Mouse (Mus musculus): ENCODE results near the gene Arhgef18. TPM values are rescaled to one million over a fixed set of nuclear protein-coding genes. Genes with fewer than 3 reads are reported as not detected.

Arhgef18 gene
- total RNA-seq, 2 experiments from 2014 or later = 8.4 to 10.5 TPM

GRCm38 (mm10) chr8:3450670-3451069 lies 57.9 kb downstream of the Arhgef18 start:
- peak; percentile 32 for DNase-seq (ENCODE audit: low spot score)

GRCm38 (mm10) chr8:3451992-3452391 lies 59.2 kb downstream of the Arhgef18 start:
- DNase-seq (ENCODE audit: low spot score) = no peak

GRCm38 (mm10) chr8:3463248-3463647 lies 70.4 kb downstream of the Arhgef18 start:
- no peak for DNase-seq (ENCODE audit: low spot score)

- DNase-seq (ENCODE audit: low spot score) = no peak
These were observed 71.5 kb downstream of the Arhgef18 start for GRCm38 (mm10) chr8:3464309-3464708.

- peak; percentile 97 for DNase-seq (ENCODE audit: low spot score)
These were observed 74.4 kb downstream of the Arhgef18 start, which contains the start of gene Pex11g for GRCm38 (mm10) chr8:3467006-3467885. Gene Pex11g, minus strand, starts transcription at chr8:3467680.

- no peak for DNase-seq (ENCODE audit: low spot score)
These were observed 75.2 kb downstream of the Arhgef18 start for GRCm38 (mm10) chr8:3467886-3468545.

- DNase-seq (ENCODE audit: low spot score) = no peak
These were observed 76.0 kb downstream of the Arhgef18 start for GRCm38 (mm10) chr8:3468838-3469237.

GRCm38 (mm10) chr8:3470562-3470961 lies 77.8 kb downstream of the Arhgef18 start, which contains the start of gene Tex45:
Gene Tex45, plus strand, starts transcription at chr8:3470862.
- no peak for DNase-seq (ENCODE audit: low spot score)

GRCm38 (mm10) chr8:3475715-3476429 lies 83.1 kb downstream of the Arhgef18 start:
- no peak for DNase-seq (ENCODE audit: low spot score)

GRCm38 (mm10) chr8:3480221-3480785 lies 87.5 kb downstream of the Arhgef18 start:
- no peak for DNase-seq (ENCODE audit: low spot score)

- DNase-seq (ENCODE audit: low spot score) = no peak
These were observed 88.8 kb downstream of the Arhgef18 start for GRCm38 (mm10) chr8:3481605-3482004.

GRCm38 (mm10) chr8:3482240-3482740 lies 89.5 kb downstream of the Arhgef18 start:
- no peak for DNase-seq (ENCODE audit: low spot score)

- no peak for DNase-seq (ENCODE audit: low spot score)
These were observed 90.7 kb downstream of the Arhgef18 start for GRCm38 (mm10) chr8:3483546-3483945.

GRCm38 (mm10) chr8:3485192-3485591 lies 92.4 kb downstream of the Arhgef18 start:
- DNase-seq (ENCODE audit: low spot score) = no peak

- peak; percentile 69 for DNase-seq (ENCODE audit: low spot score)
These were observed 100.4 kb downstream of the Arhgef18 start, which contains the start of gene Zfp358 for GRCm38 (mm10) chr8:3492901-3493844. Gene Zfp358, plus strand, starts transcription at chr8:3493138.

- no peak for DNase-seq (ENCODE audit: low spot score)
These were observed 101.0 kb downstream of the Arhgef18 start for GRCm38 (mm10) chr8:3493845-3494208.

- DNase-seq (ENCODE audit: low spot score) = no peak
These were observed 103.0 kb downstream of the Arhgef18 start for GRCm38 (mm10) chr8:3495578-3496427.

- no peak for DNase-seq (ENCODE audit: low spot score)
These were observed 103.6 kb downstream of the Arhgef18 start for GRCm38 (mm10) chr8:3496428-3496748.

- no peak for DNase-seq (ENCODE audit: low spot score)
These were observed 105.8 kb downstream of the Arhgef18 start for GRCm38 (mm10) chr8:3498583-3498982.
